Mouse (Mus musculus) G1E-ER4 (cell line): Measurements from ENCODE around the gene Clps. TPM values are rescaled to one million over a fixed set of nuclear protein-coding genes. Genes with fewer than 3 reads are reported as not detected.

Source experiments
- GATA1 ChIP-seq: IDR thresholded peaks from one replicate; pipeline ENCODE4 v1.8.0; 2012; ENCODE audit warnings: low read length, inconsistent platforms
- polyA plus RNA-seq: library from polyadenylated mRNA; stranded (reverse); fragments of >175 nt; gene quantifications from 2 replicates; pipeline ENCODE4 v1.2.3, GENCODE M21; 2012

Gene Clps
- polyA plus RNA-seq, 1 experiment, result not detected

DNA sequence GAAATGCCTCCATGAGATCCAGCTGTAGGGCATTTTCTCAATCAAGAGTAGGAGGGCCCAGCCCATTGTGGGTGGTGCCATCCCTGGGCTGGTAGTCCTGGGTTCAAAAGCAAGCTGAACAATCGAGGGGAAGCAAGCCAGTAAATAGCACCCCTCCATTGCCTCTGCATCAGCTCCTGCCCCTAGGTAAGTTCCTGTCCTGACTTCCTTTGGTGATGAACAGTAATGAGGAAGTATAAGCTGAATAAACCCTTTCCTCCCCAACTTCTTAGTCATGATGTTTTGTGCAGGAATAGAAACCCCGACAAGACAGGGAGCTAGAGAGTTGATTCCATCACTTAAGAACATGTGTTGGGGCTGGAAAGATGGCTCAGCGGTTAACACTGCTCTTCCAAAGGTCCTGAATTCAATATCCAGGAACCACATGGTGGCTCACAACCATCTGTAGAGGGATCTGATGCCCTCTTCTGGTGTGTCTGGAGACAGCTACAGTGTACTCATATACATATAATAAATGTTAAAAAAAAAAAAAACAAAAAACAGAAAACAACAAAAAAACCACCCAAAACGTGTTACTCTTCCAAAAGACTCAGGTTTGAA is 35.6 kb downstream of the Clps start:
- no peak for TF ChIP-seq GATA1

DNA sequence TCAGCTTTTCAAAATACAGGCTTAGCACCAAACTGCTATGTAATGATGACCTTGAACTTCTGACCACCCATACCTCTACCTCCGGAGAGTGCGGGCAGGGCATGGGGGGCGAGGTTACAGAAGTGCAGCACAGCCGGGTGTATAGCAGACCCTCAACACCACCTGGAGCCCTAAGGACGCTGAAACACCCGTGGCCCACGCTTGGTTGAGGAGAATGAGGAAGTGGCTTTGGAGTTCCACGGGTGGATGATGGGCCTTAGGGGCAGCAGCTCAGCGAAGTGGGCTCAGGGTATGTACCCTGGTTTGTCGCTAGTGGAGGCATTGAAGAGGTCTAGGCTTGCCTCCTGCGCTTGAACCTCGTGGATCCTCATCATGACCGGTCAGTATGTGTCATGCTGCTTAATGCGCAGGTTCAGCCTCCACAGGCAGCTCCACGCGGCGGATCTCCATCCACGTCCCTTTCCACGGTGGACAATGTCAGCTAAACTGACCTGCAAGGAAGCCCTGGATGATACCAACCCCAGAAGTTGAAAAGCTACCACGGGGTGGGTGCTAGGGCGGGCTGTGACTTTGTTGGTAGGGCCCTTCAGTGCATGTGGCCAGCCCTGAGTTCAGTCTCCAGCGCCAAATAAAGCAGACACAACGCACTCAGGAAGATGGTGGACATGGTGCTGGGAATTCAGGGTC is 36.4 kb downstream of the Clps start:
- TF ChIP-seq GATA1, result no peak

DNA sequence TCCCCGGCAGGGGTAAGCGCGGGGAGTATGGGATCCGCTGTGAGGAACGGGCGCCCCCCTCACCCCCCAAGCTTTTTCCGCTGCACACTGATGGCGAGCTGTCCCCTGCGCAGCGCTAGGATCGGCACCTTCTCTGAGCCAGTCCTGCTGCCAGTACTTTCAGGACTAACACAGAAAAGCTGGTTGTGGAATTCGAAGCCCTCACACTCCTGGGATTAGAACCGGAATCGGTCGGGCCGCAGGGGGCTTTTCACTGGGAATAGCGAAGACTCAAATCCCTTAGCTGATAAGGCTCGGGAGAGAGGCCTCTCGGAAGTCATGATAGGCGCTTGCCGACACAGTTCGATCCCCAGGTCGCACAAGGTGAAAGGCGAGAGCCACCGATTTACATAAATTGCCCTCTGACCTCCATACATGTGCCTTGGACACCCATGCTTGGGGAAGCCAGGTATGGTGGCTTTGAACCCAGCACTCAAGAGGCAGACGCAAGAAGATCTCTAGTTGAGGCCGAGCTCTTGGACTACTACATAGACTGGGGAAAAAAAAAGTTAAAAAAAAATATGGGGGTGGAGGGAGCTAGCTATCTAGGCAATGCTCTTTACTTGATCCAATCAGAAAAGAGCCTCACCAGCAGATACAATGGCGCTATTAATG is 37.1 kb downstream of the Clps start:
- no peak for TF ChIP-seq GATA1

DNA sequence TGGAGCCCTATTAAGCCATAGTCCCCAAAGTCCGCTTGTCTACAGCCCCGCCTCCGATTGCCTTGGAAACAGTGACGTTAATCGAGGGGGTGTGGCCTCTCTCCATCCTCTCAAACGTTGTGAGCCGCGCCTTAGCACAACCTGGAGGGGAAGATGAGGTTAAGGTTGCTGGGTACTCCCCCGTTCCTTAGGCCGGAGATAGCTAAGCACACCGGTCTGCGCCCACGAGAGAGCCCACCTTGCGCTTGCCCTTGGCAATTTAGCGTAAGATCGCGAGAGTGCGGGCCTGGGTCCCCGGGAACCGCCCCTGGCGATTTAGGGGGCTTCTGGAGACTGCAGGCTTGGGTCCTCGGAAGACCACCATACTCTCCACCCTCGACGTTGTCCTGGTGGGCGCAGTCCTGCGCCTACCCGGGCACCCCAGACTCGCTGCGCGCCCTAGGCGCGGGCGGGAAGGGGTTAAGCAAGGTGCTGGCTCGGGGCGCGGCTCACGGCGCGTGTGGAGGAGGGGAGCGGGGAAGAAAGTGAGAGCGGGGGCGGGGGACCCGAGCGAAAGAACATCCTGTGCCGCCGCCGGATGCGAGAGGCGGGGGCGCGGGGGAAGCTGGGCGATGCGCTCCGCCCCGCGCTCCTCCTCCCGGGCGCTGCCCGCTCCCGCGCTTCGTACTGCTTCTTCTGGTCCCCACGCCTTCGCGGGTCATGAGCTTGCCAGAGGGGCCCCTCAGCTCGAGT is 37.8 kb downstream of the Clps start:
- no peak for TF ChIP-seq GATA1

DNA sequence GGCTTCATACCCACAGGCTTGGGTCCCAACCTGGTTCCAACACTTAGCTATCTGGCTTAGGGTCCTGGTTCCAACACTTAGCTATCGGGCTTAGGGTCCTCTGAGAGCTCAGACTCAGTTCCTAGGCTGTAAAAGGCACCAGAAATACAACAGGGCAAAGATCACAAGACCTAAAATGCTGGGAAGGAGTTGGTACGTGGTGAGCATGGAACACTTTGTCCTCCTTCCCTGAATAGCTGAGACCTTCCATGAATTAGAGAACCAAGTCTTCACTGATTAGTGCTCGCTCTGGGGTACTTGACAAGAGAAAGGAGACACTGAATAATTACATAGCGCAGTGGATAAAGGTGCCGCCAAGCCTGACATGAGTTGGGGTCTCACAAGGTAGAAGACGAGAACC is 38.6 kb downstream of the Clps start:
- TF ChIP-seq GATA1, result no peak

DNA sequence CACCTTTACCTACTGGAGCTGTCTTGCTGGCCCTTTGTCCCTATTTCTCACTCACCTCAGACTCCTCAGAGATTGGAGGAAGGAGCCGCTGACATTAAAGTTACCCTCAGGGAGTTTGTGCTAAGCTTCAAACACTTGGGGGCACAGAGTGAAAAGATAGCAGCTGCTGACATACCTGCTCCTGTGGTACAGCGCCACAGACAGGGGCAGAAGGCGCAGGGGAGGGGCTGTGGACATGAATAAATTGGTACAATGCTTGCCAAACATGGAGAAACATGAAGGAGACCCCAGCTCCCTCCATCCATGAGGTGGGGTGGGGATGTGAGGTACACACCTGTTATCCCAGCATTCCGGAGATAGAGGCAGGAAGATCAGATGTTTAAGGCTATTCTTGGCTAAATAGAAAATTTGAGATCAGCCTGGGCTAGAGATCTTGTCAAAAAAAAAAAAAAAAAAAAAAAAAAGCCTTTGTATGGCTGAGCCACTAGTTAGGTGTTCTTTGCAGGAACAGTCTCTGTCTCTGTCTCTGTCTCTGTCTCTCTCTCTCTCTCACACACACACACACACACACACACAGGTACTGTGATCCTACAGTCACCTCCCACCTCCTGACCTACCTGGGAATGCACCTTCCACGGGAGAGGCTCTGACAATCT is 39.4 kb downstream of the Clps start:
- TF ChIP-seq GATA1, result no peak

DNA sequence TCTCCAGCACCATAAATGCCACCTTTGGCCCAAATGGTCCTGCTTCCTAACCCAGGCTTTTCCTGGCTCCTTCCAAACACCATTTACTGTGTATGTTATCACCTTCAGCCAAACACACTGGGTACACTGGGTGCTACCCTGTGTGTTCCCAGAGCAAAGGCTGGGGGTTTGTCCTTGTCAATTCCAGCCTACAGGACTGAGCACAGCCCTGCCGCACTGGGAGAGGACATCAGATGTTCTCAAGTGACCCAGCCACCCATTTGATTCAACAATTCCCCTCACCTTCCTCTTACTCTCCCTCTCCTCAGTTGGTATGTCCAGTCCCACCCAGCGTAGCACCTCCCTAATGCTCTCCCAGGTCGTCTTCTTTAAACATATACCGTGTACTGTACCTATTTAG is 40.0 kb downstream of the Clps start:
- TF ChIP-seq GATA1, result no peak

DNA sequence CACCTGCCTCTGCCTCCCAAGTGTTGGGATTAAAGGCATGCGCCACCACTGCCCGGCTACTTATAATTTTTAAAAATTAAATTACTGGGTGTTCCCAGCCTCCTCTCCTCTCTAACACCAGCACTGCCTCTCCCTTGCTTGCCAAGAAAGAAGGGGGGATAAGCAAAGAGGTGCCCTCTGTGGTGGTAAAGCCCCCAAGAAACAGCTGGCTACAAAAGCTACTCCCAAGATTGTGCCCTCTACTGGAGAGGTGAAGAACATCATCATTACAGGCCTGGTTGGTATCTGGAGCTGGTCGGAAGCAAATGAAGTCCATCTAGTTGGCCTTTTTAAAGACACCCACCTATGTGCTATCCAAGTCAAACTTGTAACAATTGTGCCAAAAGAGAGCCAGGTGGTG is 40.7 kb downstream of the Clps start:
- TF ChIP-seq GATA1, result no peak

DNA sequence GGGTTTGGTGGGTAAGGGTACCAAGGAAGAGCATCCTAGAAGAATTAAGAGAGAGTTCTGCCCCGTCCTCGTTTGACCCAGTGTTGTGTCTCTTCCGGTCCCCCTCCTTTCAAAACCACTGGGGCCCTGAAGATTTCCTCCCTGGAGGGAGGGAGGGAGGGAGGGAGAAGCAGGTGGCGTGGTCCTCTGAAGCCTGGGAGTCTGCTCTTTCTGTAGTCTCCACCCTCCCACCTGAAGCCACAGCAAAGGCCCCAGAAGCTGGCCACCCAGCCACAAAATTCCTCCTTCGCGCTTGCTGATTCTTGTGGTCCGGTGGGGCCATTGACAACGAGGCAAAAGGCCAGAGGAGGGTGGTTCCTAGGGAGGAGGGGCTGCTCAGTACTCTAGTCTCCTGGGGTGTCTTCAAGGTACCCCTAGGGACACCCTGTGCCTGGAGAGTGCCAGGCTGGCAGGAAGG is 41.9 kb downstream of the Clps start:
- TF ChIP-seq GATA1, result no peak

DNA sequence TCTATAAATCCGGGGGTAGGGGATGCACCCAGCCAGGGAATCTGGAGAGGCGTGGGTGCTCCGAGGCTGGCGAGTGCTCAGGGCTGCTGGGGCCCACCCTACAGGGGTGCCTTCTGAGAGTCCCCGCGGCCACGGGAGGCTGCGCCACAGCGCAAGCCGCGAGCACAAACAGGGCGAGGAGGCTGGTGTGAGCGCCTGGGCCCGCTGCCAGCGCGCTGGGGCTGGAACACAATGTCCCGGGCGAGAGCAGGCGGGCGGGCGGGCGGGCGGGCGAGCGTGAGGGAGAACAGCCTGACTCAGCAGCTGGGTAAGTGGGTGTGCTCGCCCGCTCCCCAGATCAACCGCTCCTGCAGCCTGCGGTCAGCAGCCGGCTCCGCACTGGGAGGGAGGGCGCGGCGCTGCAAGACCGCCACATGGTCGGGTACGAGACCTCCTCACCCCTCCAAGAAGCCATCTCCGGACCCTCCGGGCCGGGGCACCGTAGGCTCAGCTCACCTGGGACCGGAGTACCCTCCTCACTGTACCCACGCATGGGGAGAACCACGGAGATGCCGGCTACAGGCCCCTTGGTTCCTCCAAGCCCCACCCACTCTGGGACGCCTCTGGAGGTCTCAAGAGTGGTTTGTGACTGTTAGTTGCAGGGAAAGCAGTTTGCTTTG is 42.5 kb downstream of the Clps start:
- TF ChIP-seq GATA1, result no peak

DNA sequence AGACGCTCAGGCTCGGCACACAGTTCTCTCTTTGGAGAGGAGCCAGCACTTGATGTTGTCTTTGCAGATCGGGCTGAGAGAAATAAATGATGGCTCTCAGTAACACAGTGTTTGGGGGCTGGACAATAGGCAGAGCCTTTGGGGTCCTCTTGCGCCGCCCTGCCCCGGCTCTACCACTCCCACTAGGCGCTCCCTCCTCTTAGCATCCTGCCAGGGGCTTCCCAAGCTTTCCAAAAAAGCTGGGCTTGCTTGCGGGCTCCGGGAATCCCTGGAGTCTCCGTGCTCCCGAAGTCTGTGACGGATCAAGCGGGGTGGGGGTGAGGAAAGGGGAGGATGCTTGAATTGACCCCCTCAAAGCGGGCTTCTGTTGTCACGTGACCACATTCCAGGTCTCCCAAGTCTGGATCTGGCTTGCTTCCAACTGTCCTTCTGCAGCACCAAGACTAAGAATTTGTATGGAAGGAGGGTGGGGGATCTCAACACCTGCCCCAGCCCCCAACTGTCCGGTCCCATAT is 43.1 kb downstream of the Clps start, which contains the start of gene Fkbp5:
TSS of gene Fkbp5 (minus strand) at position 87 of the 515 bp plus-strand sequence.
- TF ChIP-seq GATA1, result no peak

DNA sequence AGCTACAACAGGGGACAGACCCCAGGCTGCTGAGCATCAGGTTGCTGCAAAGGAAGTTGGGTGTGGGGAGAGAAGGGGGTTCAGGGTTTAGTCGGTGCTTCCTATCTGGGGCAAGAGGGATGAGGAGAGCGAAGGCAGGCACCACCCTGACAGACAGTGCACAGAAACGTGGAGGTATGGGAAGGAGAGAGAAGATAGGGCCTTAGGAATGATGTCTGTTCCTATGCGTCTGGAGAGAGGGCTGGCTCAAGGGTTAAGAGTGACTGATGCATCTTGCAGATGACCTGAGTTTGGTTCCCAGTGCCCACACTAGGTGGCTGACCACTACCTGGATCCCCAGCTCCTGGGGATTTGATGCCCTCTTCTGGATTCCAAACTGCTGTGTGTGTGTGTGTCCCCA is 43.7 kb downstream of the Clps start:
- TF ChIP-seq GATA1, result no peak

DNA sequence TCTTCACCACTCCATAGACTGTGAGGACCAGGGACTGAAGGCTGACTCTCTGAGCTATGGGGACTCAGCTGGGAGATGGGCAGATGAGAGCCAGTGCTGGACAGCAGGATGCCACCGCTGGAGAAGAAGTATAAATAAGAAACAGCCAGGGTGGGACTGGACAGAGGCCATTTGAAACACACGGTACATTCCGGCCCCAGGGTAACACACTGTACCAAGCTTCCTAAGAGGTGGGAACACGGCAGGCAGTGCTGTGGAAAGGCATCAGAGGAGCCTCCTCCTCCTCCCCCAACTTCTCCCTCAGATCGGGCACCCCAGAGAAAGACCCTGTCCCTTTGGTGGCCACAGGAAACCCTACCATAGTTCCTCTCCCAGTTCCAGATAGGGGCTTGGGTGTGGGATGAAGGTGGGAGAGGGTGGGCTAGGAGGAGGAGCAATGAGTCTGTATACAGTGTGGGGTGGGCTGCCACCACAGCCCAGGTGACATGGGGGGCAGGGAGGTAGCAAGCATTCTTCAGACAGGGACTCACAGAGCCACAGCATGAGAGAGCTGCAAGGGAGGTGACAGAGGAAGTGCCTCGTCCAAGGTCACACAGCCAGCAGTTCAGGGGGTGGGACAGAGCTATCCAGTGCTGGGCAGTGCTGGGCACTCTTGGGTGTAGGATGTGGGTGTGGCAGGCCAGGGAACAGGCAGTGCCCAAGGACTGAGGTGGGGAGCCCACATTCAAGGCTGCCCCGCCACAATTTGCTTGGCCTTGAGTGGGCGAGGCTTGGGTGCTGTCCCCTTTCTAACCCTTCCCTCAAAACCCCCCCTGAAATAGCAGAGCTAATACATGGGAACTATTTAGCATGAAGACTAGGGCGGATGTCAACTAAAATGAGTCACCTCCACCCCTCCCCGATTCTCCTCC is 44.9 kb downstream of the Clps start:
- no peak for TF ChIP-seq GATA1

DNA sequence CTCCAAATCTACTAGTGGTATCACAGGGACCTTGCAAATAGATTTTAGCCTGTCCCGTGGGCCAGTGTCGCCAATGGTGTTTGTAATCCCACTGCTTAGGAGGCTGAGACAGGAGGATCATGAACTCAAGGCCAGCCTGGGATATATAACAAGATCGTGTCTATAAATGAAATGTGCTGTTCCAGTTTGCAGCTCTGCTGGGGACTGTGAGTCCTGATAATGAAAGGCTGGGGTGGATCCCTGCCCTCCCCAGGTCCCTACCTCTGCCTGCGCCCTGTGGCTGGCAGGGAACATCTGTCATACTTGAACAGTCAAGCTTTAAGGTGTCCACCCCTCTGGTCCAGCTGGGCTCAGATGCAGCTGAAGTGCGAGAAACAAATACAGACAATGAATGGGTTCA is 46.0 kb downstream of the Clps start:
- TF ChIP-seq GATA1, result no peak
